Mouse (Mus musculus): ENCODE results near the gene Fut1. TPM values are rescaled to one million over a fixed set of nuclear protein-coding genes. Genes with fewer than 3 reads are reported as not detected.

The Fut1 gene
- total RNA-seq (2021) = not detected
- long read RNA-seq, experiment 1 = 0 reads
- long read RNA-seq, experiment 2 = 0 reads

DNA sequence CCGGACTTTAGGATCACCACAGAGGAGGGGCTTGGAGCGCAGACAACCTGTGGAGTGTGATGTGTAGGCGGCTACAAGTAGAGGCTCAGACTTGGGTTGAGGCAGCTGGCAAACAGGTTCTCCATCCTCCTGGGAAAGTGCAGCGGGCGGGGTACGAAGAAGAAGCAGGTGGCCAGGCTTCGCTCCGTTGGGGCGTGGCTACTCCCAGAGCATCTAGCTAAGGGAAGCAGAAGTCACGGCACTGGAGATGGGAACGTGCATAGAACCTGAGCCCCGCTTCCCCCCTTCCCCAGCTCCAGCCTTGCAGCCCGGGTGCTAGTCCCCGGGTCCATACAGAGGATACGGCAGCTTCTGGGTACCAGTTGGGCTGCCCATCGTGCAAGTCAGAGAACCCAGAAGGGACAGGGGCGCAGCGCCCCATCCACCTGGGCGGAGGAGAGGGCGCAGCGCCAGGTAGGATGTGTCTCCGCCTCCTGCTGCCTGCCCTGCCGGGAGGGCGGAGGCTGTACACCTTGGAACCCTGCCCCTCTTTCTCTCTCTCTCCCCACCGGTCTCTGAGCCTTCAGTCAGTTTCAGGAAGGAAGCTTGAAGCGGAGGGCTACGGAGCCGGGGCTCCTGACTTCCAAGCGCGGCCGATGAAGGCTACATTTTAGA, at the start of gene Fut1:
TSS of gene Fut1 (plus strand) at position 248 of the 654 bp plus-strand sequence.
- TF ChIP-seq CTCF (IDR thresholded peaks at IDR 0.05) = no peak
- intact Hi-C loops (cut with DNase I) = no loop called here
- H3K4me3 ChIP-seq = no peak within 1 kb of the TSS
- H3K27ac ChIP-seq = no peak within 1 kb of the TSS
- no peak for DNase-seq

DNA sequence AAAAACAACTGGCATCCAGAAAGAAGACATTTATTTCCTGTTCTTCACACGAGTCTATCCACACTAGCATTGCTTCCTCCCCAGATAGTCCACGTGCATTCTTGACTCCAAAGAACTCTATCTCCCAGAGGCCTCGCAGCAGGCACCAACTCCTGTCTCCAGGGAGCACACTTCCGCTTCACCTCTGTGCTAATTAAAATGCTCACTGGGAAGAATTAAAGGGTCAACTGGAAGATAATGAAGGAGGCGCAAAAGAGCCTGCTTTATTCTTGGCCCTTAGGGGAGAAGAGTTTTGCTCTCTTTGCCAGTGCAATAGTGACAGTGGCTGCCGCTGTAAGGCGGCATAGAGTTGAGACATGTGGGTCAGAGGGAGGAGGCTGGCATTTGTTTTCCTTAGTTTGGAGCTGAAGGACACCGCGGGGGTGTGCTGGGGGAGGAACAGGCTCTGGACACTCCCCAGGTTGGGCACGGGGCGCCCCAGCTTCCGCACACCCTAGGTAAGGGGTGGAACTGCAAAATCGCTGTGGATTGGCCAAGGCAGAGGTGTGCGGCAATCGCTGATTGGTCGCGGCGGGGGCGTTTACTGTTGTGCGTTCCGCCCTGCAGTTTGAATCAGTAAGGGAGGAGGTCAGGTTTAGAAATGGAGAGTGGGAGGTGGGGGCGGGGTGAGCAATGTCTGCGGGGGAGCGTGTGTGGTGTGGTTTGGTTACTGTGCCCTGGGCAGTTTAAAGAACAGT, 49.1 kb upstream of the Fut1 start:
- peak overlapping the region; percentile 96 for H3K27ac ChIP-seq
- DNase-seq = peak; percentile 97
- no peak for TF ChIP-seq CTCF (IDR thresholded peaks at IDR 0.05)
- H3K4me3 ChIP-seq = peak overlapping the region; percentile 70
- intact Hi-C loops (cut with DNase I) = loop anchor here (2.0 kb wide), 1 partner anchor 21 kb away; no protein-coding TSS in a partner anchor

DNA sequence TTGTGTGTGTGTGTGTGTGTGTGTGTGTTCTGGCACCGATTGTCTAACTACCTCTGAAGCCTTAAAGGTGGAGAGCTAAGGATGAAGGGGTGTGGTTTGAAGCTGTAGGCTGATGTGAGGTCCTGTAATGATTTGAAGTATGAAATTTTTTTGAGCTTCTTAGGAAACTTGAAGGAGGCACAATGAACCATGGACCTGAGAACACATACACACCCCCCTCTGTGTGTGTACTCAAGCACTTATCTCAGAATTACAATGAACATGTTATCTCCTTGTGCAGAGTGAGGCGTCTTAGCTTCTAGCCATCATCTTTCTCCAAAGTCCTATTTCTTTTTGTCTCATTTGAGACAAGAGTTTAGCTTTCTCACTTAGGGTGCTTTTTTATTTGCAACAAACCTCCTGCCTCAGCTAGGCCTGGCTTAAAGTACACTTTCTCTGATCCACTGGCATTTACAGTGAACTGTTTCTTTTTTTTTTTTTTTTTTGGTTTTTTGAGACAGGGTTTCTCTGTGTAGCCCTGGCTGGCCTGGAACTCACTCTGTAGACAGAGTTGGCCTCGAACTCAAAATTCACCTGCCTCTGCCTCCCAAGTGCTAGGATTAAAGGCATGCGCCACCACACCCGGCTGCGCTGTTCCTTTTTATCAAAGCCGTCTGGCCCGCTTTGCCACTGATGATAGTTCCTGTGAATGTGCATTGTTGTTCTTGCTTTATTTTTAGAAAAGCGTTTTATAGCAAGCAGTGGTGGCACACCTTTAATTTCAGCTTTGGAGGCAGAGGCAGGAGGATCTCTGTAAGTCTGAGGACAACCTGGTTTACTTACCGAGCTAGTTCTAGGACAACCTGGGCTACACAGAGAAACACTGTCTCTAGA, 48.3 kb upstream of the Fut1 start:
- no peak for DNase-seq
- intact Hi-C loops (cut with DNase I) = loop anchor here (2.0 kb wide), 1 partner anchor 20 kb away; no protein-coding TSS in a partner anchor
- peak overlapping the region; percentile 70 for H3K4me3 ChIP-seq
- no peak for TF ChIP-seq CTCF (IDR thresholded peaks at IDR 0.05)
- H3K27ac ChIP-seq = peak overlapping the region; percentile 96

DNA sequence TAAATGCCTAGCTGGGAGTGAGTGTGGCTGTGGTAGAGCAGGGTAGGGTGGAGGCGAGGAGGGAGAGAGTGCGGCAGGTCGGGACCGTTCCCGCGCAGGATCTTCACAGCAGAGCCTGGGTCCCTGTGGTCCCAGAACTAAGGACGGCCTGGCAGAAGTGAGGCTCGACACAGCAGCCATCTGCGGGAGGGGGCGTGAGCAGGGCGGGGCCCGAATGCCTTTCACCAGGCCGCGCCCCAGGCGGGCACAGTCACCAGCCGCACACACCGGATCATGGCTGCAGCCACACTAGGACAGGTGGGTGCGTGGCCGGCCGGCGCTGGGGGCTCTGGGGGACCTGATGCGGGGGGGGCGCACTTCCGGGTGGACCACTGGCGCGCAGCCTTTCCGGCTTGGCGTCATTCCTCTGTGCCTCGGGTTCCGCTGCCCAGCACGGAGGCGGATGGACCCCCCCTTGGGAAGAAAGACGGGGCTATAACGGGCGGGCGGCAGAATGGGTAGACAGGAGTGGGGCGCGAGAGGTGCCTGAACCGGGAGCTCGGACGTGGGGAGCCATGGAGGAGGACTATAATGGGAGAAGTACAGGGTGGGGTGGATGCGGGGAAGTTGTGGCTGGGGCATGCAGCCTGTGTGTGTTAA, 46.9 kb upstream of the Fut1 start, which contains the start of gene Bcat2:
TSS of gene Bcat2 (plus strand) at position 51 of the 639 bp plus-strand sequence.
- H3K4me3 ChIP-seq = peak within 1 kb of the TSS; percentile 92
- intact Hi-C loops (cut with DNase I) = no loop called here
- H3K27ac ChIP-seq = peak within 1 kb of the TSS; percentile 96
- TF ChIP-seq CTCF (IDR thresholded peaks at IDR 0.05) = no peak
- peak; percentile 90 for DNase-seq

DNA sequence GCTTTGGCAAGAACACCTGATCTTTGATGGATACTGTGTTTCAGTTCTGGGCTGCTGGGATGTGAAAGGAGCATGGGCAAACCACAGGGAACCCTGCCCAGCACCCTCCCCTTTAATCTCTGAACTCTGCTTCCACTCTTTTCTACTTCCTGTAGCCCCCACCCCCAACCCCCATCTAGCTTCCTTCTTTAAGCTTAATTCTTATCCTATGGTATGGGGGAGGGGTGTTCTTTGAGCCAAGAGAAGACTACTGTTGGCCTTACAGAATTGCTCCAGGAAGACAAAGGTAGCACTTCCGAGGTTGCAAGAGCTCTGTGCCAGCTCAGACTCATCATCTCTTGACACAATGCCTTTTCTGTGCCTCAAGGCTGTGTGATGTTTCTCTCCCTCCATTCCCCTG, 45.1 kb upstream of the Fut1 start:
- intact Hi-C loops (cut with DNase I) = no loop called here
- H3K4me3 ChIP-seq = no peak overlapping the region; the same call in 1 of the 2 replicates
- no peak for DNase-seq
- peak overlapping the region; percentile 96 for H3K27ac ChIP-seq
- no peak for TF ChIP-seq CTCF (IDR thresholded peaks at IDR 0.05)

DNA sequence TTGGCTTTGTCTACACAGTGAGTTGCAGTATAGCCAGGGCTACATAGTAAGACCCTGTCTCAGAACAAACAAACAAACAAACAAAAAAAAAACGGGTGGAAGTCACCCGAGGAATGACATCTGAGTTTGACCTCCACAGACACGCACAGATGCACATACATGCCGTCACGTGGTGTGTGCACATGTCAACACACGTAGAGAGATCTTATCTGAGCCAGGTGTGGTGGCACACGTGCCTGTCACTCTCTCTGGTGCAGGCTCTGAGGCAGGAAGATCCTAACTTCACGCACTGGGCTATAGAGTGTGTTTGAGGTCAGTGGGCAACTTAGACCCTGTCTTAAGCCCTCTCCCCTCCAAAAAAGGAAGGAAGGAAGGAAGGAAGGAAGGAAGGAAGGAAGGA, 43.1 kb upstream of the Fut1 start:
- no peak for TF ChIP-seq CTCF (IDR thresholded peaks at IDR 0.05)
- peak; percentile 8 for DNase-seq
- H3K4me3 ChIP-seq = no peak overlapping the region
- H3K27ac ChIP-seq = no peak overlapping the region
- intact Hi-C loops (cut with DNase I) = no loop called here

GRCm38 (mm10) chr7:45574472-45575379, 42.4 kb upstream of the Fut1 start:
- no peak overlapping the region for H3K4me3 ChIP-seq
- no peak for DNase-seq
- intact Hi-C loops (cut with DNase I) = no loop called here
- H3K27ac ChIP-seq = no peak overlapping the region
- TF ChIP-seq CTCF (IDR thresholded peaks at IDR 0.05) = no peak

GRCm38 (mm10) chr7:45585923-45586322, 31.2 kb upstream of the Fut1 start:
- TF ChIP-seq CTCF (IDR thresholded peaks at IDR 0.05) = no peak
- no peak for DNase-seq
- Histone ChIP-seq H3K27ac (no peak overlapping the region), H3K4me3 (no peak overlapping the region)
- intact Hi-C loops (cut with DNase I) = no loop called here

GRCm38 (mm10) chr7:45587631-45588592, 29.2 kb upstream of the Fut1 start:
- TF ChIP-seq CTCF (IDR thresholded peaks at IDR 0.05) = no peak
- no peak overlapping the region for H3K27ac ChIP-seq
- no peak for DNase-seq
- no peak overlapping the region for H3K4me3 ChIP-seq
- intact Hi-C loops (cut with DNase I) = loop anchor here (2.0 kb wide), 1 partner anchor 19 kb away; no protein-coding TSS in a partner anchor

- DNase-seq = peak; percentile 96
- H3K4me3 ChIP-seq = peak overlapping the region; percentile 64
- intact Hi-C loops (cut with DNase I) = loop anchor here (2.0 kb wide), 1 partner anchor 20 kb away; no protein-coding TSS in a partner anchor
- peak overlapping the region; percentile 76 for H3K27ac ChIP-seq
- peak; percentile 90 for TF ChIP-seq CTCF (IDR thresholded peaks at IDR 0.05)
Measured at GRCm38 (mm10) chr7:45589173-45589572, 27.9 kb upstream of the Fut1 start.
